ENCODE assay signal across 9 mouse cellular contexts in the genomic region with DNA sequence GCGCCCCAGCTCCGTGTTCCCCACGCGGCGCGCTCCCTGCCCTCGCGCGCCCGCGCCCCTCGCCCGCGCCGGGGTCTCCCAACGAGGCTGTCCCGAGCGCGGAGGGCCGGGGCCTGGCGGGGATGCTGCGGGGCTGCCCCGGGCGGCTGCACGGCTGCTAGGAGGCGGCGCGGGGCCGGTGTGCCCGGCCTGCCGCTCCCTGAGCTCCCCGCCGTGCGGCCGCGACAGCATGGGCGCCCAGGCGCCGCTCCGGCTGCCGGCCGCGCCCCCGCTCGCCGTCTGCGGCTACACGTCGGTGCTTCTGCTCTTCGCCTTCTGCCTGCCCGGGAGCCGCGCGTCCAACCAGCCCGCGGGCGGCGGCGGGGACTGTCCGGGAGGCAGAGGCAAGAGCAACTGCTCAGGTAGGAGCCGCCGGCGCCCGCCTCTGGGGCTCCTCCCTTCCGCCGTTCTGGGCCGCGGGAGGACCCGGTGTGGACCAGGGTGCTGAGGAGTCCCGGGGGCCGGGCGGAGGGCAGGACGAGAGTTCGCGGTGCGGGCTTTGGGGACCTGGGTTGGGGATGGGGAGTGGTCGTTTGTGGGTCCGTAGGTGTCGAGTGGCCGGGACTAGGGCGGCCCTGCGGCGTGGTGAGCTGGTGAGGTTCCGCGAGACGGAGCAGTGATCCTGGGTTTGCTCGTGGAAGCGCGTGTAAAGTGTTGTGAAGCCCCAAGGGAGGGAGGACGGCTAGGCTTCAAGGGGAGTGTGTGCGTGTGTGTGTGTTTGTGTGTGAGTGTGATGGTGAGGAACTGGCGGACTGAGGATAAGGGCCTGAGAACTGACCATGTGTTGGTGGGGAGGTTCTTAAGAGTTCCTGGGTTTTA. TPM values are rescaled to one million over a fixed set of nuclear protein-coding genes. Genes with fewer than 3 reads are reported as not detected.
DNase-seq lines count a peak whose midpoint lies in the region; ATAC-seq lines count a peak whose summit lies in the region.
"Had no signal": no experiment of that assay in that cellular context is flagged by ENCODE, and none has a peak within 500 bp of the region (broad histone marks: within the 10 kb centered on the region; RNA-seq: fewer than 3 reads in every experiment).

No protein-coding gene starts in this region.

- peaks cover 18% of the 10 kb centered on the region; the same call in 1 of the 2 replicates for H3K4me1 ChIP-seq in forebrain, embryonic 14.5 days (ENCODE audit: control insufficient read depth, insufficient read depth, low read length)
- 0 out of 2 replicates have a peak, but pooled peaks cover 9% of the 10 kb centered on the region for H3K4me1 ChIP-seq in intestine, embryonic 14.5 days (replicated peaks; ENCODE audit: control insufficient read depth, insufficient read depth, low read length)
- peaks cover 50% of the 10 kb centered on the region for H3K4me1 ChIP-seq in midbrain, embryonic 15.5 days
- H3K4me1 ChIP-seq in stomach, embryonic 16.5 days (ENCODE audit: control insufficient read depth, insufficient read depth, low read length), result peaks cover 19% of the 10 kb centered on the region

- peak; percentile 65 to 70 for DNase-seq in cerebellum, postnatal 14 days
- DNase-seq in cerebellum, adult 9-11 months, result no peak
- peak; percentile 64 for DNase-seq in adrenal gland, postnatal 10 days
- peak; percentile 51 for DNase-seq in forebrain, embryonic 14.5 days (ENCODE audit: low spot score)
- peak; percentile 86 for DNase-seq in intestine, embryonic 14.5 days (ENCODE audit: low spot score)
- DNase-seq in liver, result peak; percentile 35

- no peaks in the 10 kb centered on the region for H3K9me3 ChIP-seq in forebrain, embryonic 14.5 days (replicated peaks; ENCODE audit: control insufficient read depth, low read length)
- H3K9me3 ChIP-seq in intestine, embryonic 14.5 days (ENCODE audit: control insufficient read depth, low read length), result no peaks in the 10 kb centered on the region
- H3K9me3 ChIP-seq in midbrain, embryonic 15.5 days, result no peaks in the 10 kb centered on the region
- H3K9me3 ChIP-seq in stomach, embryonic 16.5 days (replicated peaks; ENCODE audit: control insufficient read depth, low read length), result no peaks in the 10 kb centered on the region; the same call in 1 of the 2 replicates

- ATAC-seq in forebrain, embryonic 14.5 days, result peak; percentile 74
- ATAC-seq in intestine, embryonic 14.5 days (replicated peaks; ENCODE audit: low FRiP score, low TSS enrichment, low read depth), result peak; percentile 78
- ATAC-seq in midbrain, embryonic 15.5 days (replicated peaks), result peak; percentile 75
- ATAC-seq in stomach, embryonic 16.5 days (ENCODE audit: insufficient read depth, low FRiP score), result peak; percentile 80

- H3K27ac ChIP-seq in forebrain, embryonic 14.5 days (ENCODE audit: low read depth, low read length), result peak overlapping the region; percentile 98
- peak overlapping the region; percentile 95 for H3K27ac ChIP-seq in intestine, embryonic 14.5 days (ENCODE audit: low read depth)
- H3K27ac ChIP-seq in midbrain, embryonic 15.5 days, result peak overlapping the region; percentile 94
- H3K27ac ChIP-seq in stomach, embryonic 16.5 days (ENCODE audit: low read length), result peak overlapping the region; percentile 86

- H3K4me2 ChIP-seq in forebrain, embryonic 14.5 days (ENCODE audit: low read length), result peak overlapping the region; percentile 87
- H3K4me2 ChIP-seq in intestine, embryonic 14.5 days (ENCODE audit: low read length), result peak overlapping the region; percentile 67
- peak overlapping the region; percentile 88 for H3K4me2 ChIP-seq in midbrain, embryonic 15.5 days
- H3K4me2 ChIP-seq in stomach, embryonic 16.5 days (ENCODE audit: low read depth, low read length), result peak overlapping the region; percentile 74

- H3K9ac ChIP-seq in forebrain, embryonic 14.5 days (ENCODE audit: low read length), result peak overlapping the region; percentile 98
- peak overlapping the region; percentile 94 for H3K9ac ChIP-seq in intestine, embryonic 14.5 days (ENCODE audit: low read length)
- peak overlapping the region; percentile 89 for H3K9ac ChIP-seq in midbrain, embryonic 15.5 days
- peak overlapping the region; percentile 96 for H3K9ac ChIP-seq in stomach, embryonic 16.5 days (ENCODE audit: low read length)

- H3K36me3 ChIP-seq in forebrain, embryonic 14.5 days (ENCODE audit: control insufficient read depth, insufficient read depth, low read length), result 0 out of 2 replicates have a peak, but pooled peaks cover 3% of the 10 kb centered on the region
- no peaks in the 10 kb centered on the region for H3K36me3 ChIP-seq in intestine, embryonic 14.5 days (ENCODE audit: control insufficient read depth, insufficient read depth, low read length)
- H3K36me3 ChIP-seq in midbrain, embryonic 15.5 days (replicated peaks), result no peaks in the 10 kb centered on the region
- H3K36me3 ChIP-seq in stomach, embryonic 16.5 days (ENCODE audit: control insufficient read depth, insufficient read depth, low read length), result no peaks in the 10 kb centered on the region

- H3K27me3 ChIP-seq in forebrain, embryonic 14.5 days (replicated peaks; ENCODE audit: control insufficient read depth, insufficient read depth, low read length), result no peaks in the 10 kb centered on the region
- H3K27me3 ChIP-seq in intestine, embryonic 14.5 days (replicated peaks; ENCODE audit: control insufficient read depth, insufficient read depth, low read length), result no peaks in the 10 kb centered on the region
- H3K27me3 ChIP-seq in midbrain, embryonic 15.5 days (replicated peaks), result no peaks in the 10 kb centered on the region
- no peaks in the 10 kb centered on the region for H3K27me3 ChIP-seq in stomach, embryonic 16.5 days (ENCODE audit: control insufficient read depth, insufficient read depth, low read length)

- under 1% methylated on average over 77 of the region's 92 CpGs for WGBS in forebrain, embryonic 14.5 days
- WGBS in intestine, embryonic 14.5 days, result under 1% methylated on average over 67 of the region's 92 CpGs
- whole genome bisulfite sequencing in midbrain, embryonic 15.5 days, result under 1% methylated on average over 79 of the region's 92 CpGs
- under 1% methylated on average over 72 of the region's 92 CpGs for WGBS in stomach, embryonic 16.5 days

- peak overlapping the region; percentile 90 for H3K4me3 ChIP-seq in forebrain, embryonic 14.5 days (ENCODE audit: low read depth, low read length)
- peak overlapping the region; percentile 82 for H3K4me3 ChIP-seq in intestine, embryonic 14.5 days (ENCODE audit: low read depth, low read length)
- H3K4me3 ChIP-seq in midbrain, embryonic 15.5 days, result peak overlapping the region; percentile 83
- H3K4me3 ChIP-seq in stomach, embryonic 16.5 days (replicated peaks; ENCODE audit: low read length), result peak overlapping the region; percentile 91

RNA-seq across cellular contexts. Expression of a gene that starts 0.5 kb away (rescaled TPM):
- total RNA-seq in adrenal gland, postnatal 10 days (2021), result 10 to 100 TPM; 30.6 to 32.3 TPM
- 126 and 168 TPM in 2 replicates for polyA plus RNA-seq in forebrain, embryonic 14.5 days (2014; fragmentation: Nextera tagmentation; extraction: Ambion mirVana)
- polyA plus RNA-seq in intestine, embryonic 14.5 days (2014; fragmentation: Nextera tagmentation; extraction: Ambion mirVana), result 49.8 and 64.5 TPM in 2 replicates
- 293 and 312 TPM in 2 replicates for polyA plus RNA-seq in midbrain, embryonic 15.5 days (2015; fragmentation: Nextera tagmentation; extraction: Ambion mirVana)
- 7.0 and 7.9 TPM in 2 replicates for polyA plus RNA-seq in stomach, embryonic 16.5 days (2015; fragmentation: Nextera tagmentation; extraction: Ambion mirVana)
- total RNA-seq: MEL had no signal

RNA-seq across cellular contexts. Expression of a gene that starts 45.7 kb away (rescaled TPM):
- 10 to 100 TPM; 20.3 to 21.3 TPM for total RNA-seq in adrenal gland, postnatal 10 days (2021)
- polyA plus RNA-seq in forebrain, embryonic 14.5 days (2014; fragmentation: Nextera tagmentation; extraction: Ambion mirVana), result 46.6 and 47.7 TPM in 2 replicates
- polyA plus RNA-seq in intestine, embryonic 14.5 days (2014; fragmentation: Nextera tagmentation; extraction: Ambion mirVana), result 21.0 and 25.4 TPM in 2 replicates
- polyA plus RNA-seq in midbrain, embryonic 15.5 days (2015; fragmentation: Nextera tagmentation; extraction: Ambion mirVana), result 33.3 and 33.4 TPM in 2 replicates
- 14.9 and 17.4 TPM in 2 replicates for polyA plus RNA-seq in stomach, embryonic 16.5 days (2015; fragmentation: Nextera tagmentation; extraction: Ambion mirVana)
- total RNA-seq: MEL had no signal
